Mouse (Mus musculus): ENCODE results near the gene Ms4a4b. TPM values are rescaled to one million over a fixed set of nuclear protein-coding genes. Genes with fewer than 3 reads are reported as not detected.

Ms4a4b gene
- polyA plus RNA-seq (2014; fragmentation: Illumina TruSeq; extraction: RNeasy Lipid Tissue Mini Kit (QIAGEN cat#74804); ENCODE audit: low read depth, low replicate concordance), result 19.9 TPM

GRCm38 (mm10) chr19:11443338-11443737 lies at the start of gene Ms4a4b:
TSS of gene Ms4a4b (plus strand) at chr19:11443553.

GRCm38 (mm10) chr19:11404527-11404926 lies 38.8 kb upstream of the Ms4a4b start, which contains the start of gene Ms4a4c:
TSS of gene Ms4a4c (plus strand) at chr19:11404770.

GRCm38 (mm10) chr19:11469215-11469614 lies 25.9 kb downstream of the Ms4a4b start, which contains the start of gene Ms4a6c:
TSS of gene Ms4a6c (plus strand) at chr19:11469366.

GRCm38 (mm10) chr19:11485746-11486145 lies 42.4 kb downstream of the Ms4a4b start, which contains the start of gene Gm8369:
TSS of gene Gm8369 (plus strand) at chr19:11485938.

GRCm38 (mm10) chr19:11516246-11516645 lies 72.9 kb downstream of the Ms4a4b start, which contains the start of gene Ms4a6b:
TSS of gene Ms4a6b (plus strand) at chr19:11516512.

Other genes with a start within 250 kb of the Ms4a4b start
- gene Ms4a13, start 246.8 kb upstream of the Ms4a4b start, polyA plus RNA-seq (2014; fragmentation: Illumina TruSeq; extraction: RNeasy Lipid Tissue Mini Kit (QIAGEN cat#74804); ENCODE audit: low read depth, low replicate concordance), result not detected
- 57.5 TPM for gene Ms4a12, start 211.1 kb upstream of the Ms4a4b start, polyA plus RNA-seq (2014; fragmentation: Illumina TruSeq; extraction: RNeasy Lipid Tissue Mini Kit (QIAGEN cat#74804); ENCODE audit: low read depth, low replicate concordance)
- 47.6 TPM for gene Ms4a1, start 177.3 kb upstream of the Ms4a4b start, polyA plus RNA-seq (2014; fragmentation: Illumina TruSeq; extraction: RNeasy Lipid Tissue Mini Kit (QIAGEN cat#74804); ENCODE audit: low read depth, low replicate concordance)
- gene Ms4a5, start 159.7 kb upstream of the Ms4a4b start, polyA plus RNA-seq (2014; fragmentation: Illumina TruSeq; extraction: RNeasy Lipid Tissue Mini Kit (QIAGEN cat#74804); ENCODE audit: low read depth, low replicate concordance), result 0.63 TPM
- 6.3 TPM for gene Ms4a14, start 129.1 kb upstream of the Ms4a4b start, polyA plus RNA-seq (2014; fragmentation: Illumina TruSeq; extraction: RNeasy Lipid Tissue Mini Kit (QIAGEN cat#74804); ENCODE audit: low read depth, low replicate concordance)
- 24.3 TPM for gene Ms4a7, start 107.4 kb upstream of the Ms4a4b start, polyA plus RNA-seq (2014; fragmentation: Illumina TruSeq; extraction: RNeasy Lipid Tissue Mini Kit (QIAGEN cat#74804); ENCODE audit: low read depth, low replicate concordance)
- gene Ms4a4a, start 68.0 kb upstream of the Ms4a4b start, polyA plus RNA-seq (2014; fragmentation: Illumina TruSeq; extraction: RNeasy Lipid Tissue Mini Kit (QIAGEN cat#74804); ENCODE audit: low read depth, low replicate concordance), result 13.7 TPM
- gene Ms4a4c, start 38.8 kb upstream of the Ms4a4b start, polyA plus RNA-seq (2014; fragmentation: Illumina TruSeq; extraction: RNeasy Lipid Tissue Mini Kit (QIAGEN cat#74804); ENCODE audit: low read depth, low replicate concordance), result 11.6 TPM
- gene Ms4a6c, start 25.8 kb downstream of the Ms4a4b start, polyA plus RNA-seq (2014; fragmentation: Illumina TruSeq; extraction: RNeasy Lipid Tissue Mini Kit (QIAGEN cat#74804); ENCODE audit: low read depth, low replicate concordance), result 28.8 TPM
- 12.7 TPM for gene Gm8369, start 42.4 kb downstream of the Ms4a4b start, polyA plus RNA-seq (2014; fragmentation: Illumina TruSeq; extraction: RNeasy Lipid Tissue Mini Kit (QIAGEN cat#74804); ENCODE audit: low read depth, low replicate concordance)
- gene Ms4a6b, start 73.0 kb downstream of the Ms4a4b start, polyA plus RNA-seq (2014; fragmentation: Illumina TruSeq; extraction: RNeasy Lipid Tissue Mini Kit (QIAGEN cat#74804); ENCODE audit: low read depth, low replicate concordance), result 23.9 TPM
- 47.9 TPM for gene Ms4a4d, start 93.2 kb downstream of the Ms4a4b start, polyA plus RNA-seq (2014; fragmentation: Illumina TruSeq; extraction: RNeasy Lipid Tissue Mini Kit (QIAGEN cat#74804); ENCODE audit: low read depth, low replicate concordance)
- gene Ms4a6d, start 161.3 kb downstream of the Ms4a4b start, polyA plus RNA-seq (2014; fragmentation: Illumina TruSeq; extraction: RNeasy Lipid Tissue Mini Kit (QIAGEN cat#74804); ENCODE audit: low read depth, low replicate concordance), result 10.4 TPM
- gene Ms4a2, start 180.2 kb downstream of the Ms4a4b start, polyA plus RNA-seq (2014; fragmentation: Illumina TruSeq; extraction: RNeasy Lipid Tissue Mini Kit (QIAGEN cat#74804); ENCODE audit: low read depth, low replicate concordance), result 0.41 TPM
- gene Ms4a3, start 197.3 kb downstream of the Ms4a4b start, polyA plus RNA-seq (2014; fragmentation: Illumina TruSeq; extraction: RNeasy Lipid Tissue Mini Kit (QIAGEN cat#74804); ENCODE audit: low read depth, low replicate concordance), result not detected
- gene Oosp2, start 217.0 kb downstream of the Ms4a4b start, polyA plus RNA-seq (2014; fragmentation: Illumina TruSeq; extraction: RNeasy Lipid Tissue Mini Kit (QIAGEN cat#74804); ENCODE audit: low read depth, low replicate concordance), result not detected
- 0.66 TPM for gene Oosp1, start 247.6 kb downstream of the Ms4a4b start, polyA plus RNA-seq (2014; fragmentation: Illumina TruSeq; extraction: RNeasy Lipid Tissue Mini Kit (QIAGEN cat#74804); ENCODE audit: low read depth, low replicate concordance)